Mouse (Mus musculus): ENCODE results near the gene Gm5741. TPM values are rescaled to one million over a fixed set of nuclear protein-coding genes. Genes with fewer than 3 reads are reported as not detected.

Gene Gm5741
- total RNA-seq (2021), result not detected
- long read RNA-seq, experiment 1, result 0 reads
- long read RNA-seq, experiment 2, result 0 reads

- no peak for DNase-seq
- Histone ChIP-seq H3K4me3 (no peak within 1 kb of the TSS), H3K27ac (no peak within 1 kb of the TSS)
- intact Hi-C loops (cut with DNase I), result no loop called here
- no peak for TF ChIP-seq CTCF (IDR thresholded peaks at IDR 0.05)
Observed at GRCm38 (mm10) chr8:85067982-85068381, at the start of gene Gm5741. Gm5741 (minus strand) TSS chr8:85067982.

GRCm38 (mm10) chr8:85116984-85117383 is 49.2 kb upstream of the Gm5741 start:
- intact Hi-C loops (cut with DNase I), result no loop called here
- no peak overlapping the region for H3K4me3 ChIP-seq

GRCm38 (mm10) chr8:85115501-85115900 is 47.7 kb upstream of the Gm5741 start:
- Histone ChIP-seq H3K27ac (no peak overlapping the region), H3K4me3 (no peak overlapping the region)
- no peak for DNase-seq
- no peak for TF ChIP-seq CTCF (IDR thresholded peaks at IDR 0.05)
- intact Hi-C loops (cut with DNase I), result no loop called here

More at GRCm38 (mm10) chr8:85116984-85117383, 49.2 kb upstream of the Gm5741 start:
- TF ChIP-seq CTCF (IDR thresholded peaks at IDR 0.05), result no peak
- H3K27ac ChIP-seq, result no peak overlapping the region
- no peak for DNase-seq

GRCm38 (mm10) chr8:85113241-85113640 is 45.5 kb upstream of the Gm5741 start:
- no peak for TF ChIP-seq CTCF (IDR thresholded peaks at IDR 0.05)
- no peak overlapping the region for H3K4me3 ChIP-seq
- no peak overlapping the region for H3K27ac ChIP-seq
- DNase-seq, result no peak
- intact Hi-C loops (cut with DNase I), result no loop called here

- Histone ChIP-seq H3K27ac (no peak overlapping the region), H3K4me3 (no peak overlapping the region)
- intact Hi-C loops (cut with DNase I), result no loop called here
- no peak for DNase-seq
- TF ChIP-seq CTCF (IDR thresholded peaks at IDR 0.05), result no peak
Observed at GRCm38 (mm10) chr8:85100076-85100665, 32.4 kb upstream of the Gm5741 start.

- H3K4me3 ChIP-seq, result no peak overlapping the region
- DNase-seq, result no peak
- H3K27ac ChIP-seq, result no peak overlapping the region
- intact Hi-C loops (cut with DNase I), result no loop called here
- no peak for TF ChIP-seq CTCF (IDR thresholded peaks at IDR 0.05)
Observed at GRCm38 (mm10) chr8:85096850-85097249, 29.1 kb upstream of the Gm5741 start.

- H3K27ac ChIP-seq, result no peak overlapping the region
- no peak for DNase-seq
- no peak for TF ChIP-seq CTCF (IDR thresholded peaks at IDR 0.05)
- no peak overlapping the region for H3K4me3 ChIP-seq
- intact Hi-C loops (cut with DNase I), result no loop called here
Observed at GRCm38 (mm10) chr8:85096196-85096595, 28.4 kb upstream of the Gm5741 start.

- DNase-seq, result no peak
- intact Hi-C loops (cut with DNase I), result no loop called here
- H3K4me3 ChIP-seq, result no peak overlapping the region
- H3K27ac ChIP-seq, result no peak overlapping the region
- TF ChIP-seq CTCF (IDR thresholded peaks at IDR 0.05), result no peak
Observed at GRCm38 (mm10) chr8:85095566-85095965, 27.8 kb upstream of the Gm5741 start.

- intact Hi-C loops (cut with DNase I), result no loop called here
- TF ChIP-seq CTCF (IDR thresholded peaks at IDR 0.05), result no peak
- no peak overlapping the region for H3K27ac ChIP-seq
- DNase-seq, result no peak
- no peak overlapping the region for H3K4me3 ChIP-seq
Observed at GRCm38 (mm10) chr8:85095051-85095450, 27.3 kb upstream of the Gm5741 start.

- intact Hi-C loops (cut with DNase I), result no loop called here
- no peak for DNase-seq
- H3K27ac ChIP-seq, result no peak overlapping the region
- H3K4me3 ChIP-seq, result no peak overlapping the region
- no peak for TF ChIP-seq CTCF (IDR thresholded peaks at IDR 0.05)
Observed at GRCm38 (mm10) chr8:85091526-85092090, 23.8 kb upstream of the Gm5741 start.

- intact Hi-C loops (cut with DNase I), result no loop called here
- DNase-seq, result no peak
- no peak for TF ChIP-seq CTCF (IDR thresholded peaks at IDR 0.05)
- Histone ChIP-seq H3K27ac (no peak overlapping the region), H3K4me3 (no peak overlapping the region)
Observed at GRCm38 (mm10) chr8:85090856-85091255, 23.1 kb upstream of the Gm5741 start.

GRCm38 (mm10) chr8:85088771-85089170 is 21.0 kb upstream of the Gm5741 start:
- intact Hi-C loops (cut with DNase I), result no loop called here
- no peak overlapping the region for H3K4me3 ChIP-seq

GRCm38 (mm10) chr8:85086238-85086637 is 18.5 kb upstream of the Gm5741 start:
- Histone ChIP-seq H3K27ac (no peak overlapping the region), H3K4me3 (no peak overlapping the region)
- TF ChIP-seq CTCF (IDR thresholded peaks at IDR 0.05), result peak; percentile 46
- intact Hi-C loops (cut with DNase I), result no loop called here
- no peak for DNase-seq

More at GRCm38 (mm10) chr8:85088771-85089170, 21.0 kb upstream of the Gm5741 start:
- DNase-seq, result no peak
- no peak for TF ChIP-seq CTCF (IDR thresholded peaks at IDR 0.05)
- no peak overlapping the region for H3K27ac ChIP-seq

GRCm38 (mm10) chr8:85084633-85085032 is 16.9 kb upstream of the Gm5741 start:
- intact Hi-C loops (cut with DNase I), result no loop called here
- H3K27ac ChIP-seq, result no peak overlapping the region
- no peak for DNase-seq
- peak overlapping the region; percentile 89; the same call in 1 of the 2 replicates for H3K4me3 ChIP-seq
- TF ChIP-seq CTCF (IDR thresholded peaks at IDR 0.05), result no peak
